Mouse (Mus musculus) embryonic facial prominence, embryonic 15.5 days (tissue): ENCODE results near the gene Cers5. TPM values are rescaled to one million over a fixed set of nuclear protein-coding genes. Genes with fewer than 3 reads are reported as not detected.
"Not testable (repeated sequence)": the region's sequence is repeated elsewhere in the genome, so short reads cannot be mapped to it uniquely, and the experiment has no call there.

ENCODE experiments used
- ATAC-seq: fragments of 200-750 bp; cut with Nextera tagmentation; 2 replicates; pipeline ENCODE4 v1.8.0; 2017; ENCODE audit warnings: low read depth, moderate TSS enrichment; ENCODE audit not compliant: insufficient number of reproducible peaks, low FRiP score, low TSS enrichment
- H3K27ac ChIP-seq: fragments of 300-500 bp; sonication (generic); replicated peaks from 2 replicates; pipeline ENCODE4 v1.5.1; 2015; ENCODE audit warnings: mild to moderate bottlenecking, inconsistent platforms
- H3K27me3 ChIP-seq: fragments of 300-500 bp; sonication (generic); 2 replicates; pipeline ENCODE4 v1.6.1; 2015; ENCODE audit warnings: inconsistent platforms
- H3K36me3 ChIP-seq: fragments of 300-500 bp; sonication (generic); 2 replicates; pipeline ENCODE4 v1.6.1; 2015; ENCODE audit warnings: mild to moderate bottlenecking, inconsistent platforms
- H3K4me1 ChIP-seq: fragments of 300-500 bp; sonication (generic); 2 replicates; pipeline ENCODE4 v1.6.1; 2015; ENCODE audit warnings: inconsistent platforms
- H3K4me2 ChIP-seq: fragments of 300-500 bp; sonication (generic); replicated peaks from 2 replicates; pipeline ENCODE4 v1.6.1; 2015; ENCODE audit warnings: mild to moderate bottlenecking, inconsistent platforms
- H3K4me3 ChIP-seq: fragments of 300-500 bp; sonication (generic); replicated peaks from 2 replicates; pipeline ENCODE4 v1.5.1; 2015; ENCODE audit warnings: mild to moderate bottlenecking, inconsistent platforms
- H3K9ac ChIP-seq: fragments of 300-500 bp; sonication (generic); 2 replicates; pipeline ENCODE4 v1.6.1; 2015; ENCODE audit warnings: inconsistent platforms
- H3K9me3 ChIP-seq: fragments of 300-500 bp; sonication (generic); replicated peaks from 2 replicates; pipeline ENCODE4 v1.6.1; 2016; ENCODE audit warnings: inconsistent platforms
- WGBS: fragments of 180-500 bp; shearing (Covaris S2); methylation state at CpG from one replicate; pipeline ENCODE4 v1.1.7; 2015; 5-methylcytosine and 5-hydroxymethylcytosine counted together
- polyA plus RNA-seq: library from polyadenylated mRNA; unstranded; fragments of >200 nt; fragmentation: Nextera tagmentation; extraction: Ambion mirVana; gene quantifications from 2 replicates; pipeline ENCODE4 v1.2.1, GENCODE M21; 2015

The Cers5 gene
- polyA plus RNA-seq, 1 experiment from 2014 or later, result 78.3 TPM

GRCm38 (mm10) chr15:99704041-99704681 lies 68.5 kb downstream of the Cers5 start:
- peak overlapping the region; percentile 59; the same call in 1 of the 2 replicates for H3K4me2 ChIP-seq
- H3K27ac ChIP-seq, result peak overlapping the region; percentile 55
- H3K9ac ChIP-seq, result no peak overlapping the region
- 35% methylated on average over 23 of the region's 23 CpGs for WGBS
- ATAC-seq, result no peak
- no peaks in the 10 kb centered on the region for H3K9me3 ChIP-seq
- no peaks in the 10 kb centered on the region for H3K27me3 ChIP-seq
- H3K36me3 ChIP-seq, result peaks cover 36% of the 10 kb centered on the region
- peak overlapping the region; percentile 13; the same call in 1 of the 2 replicates for H3K4me3 ChIP-seq
- peaks cover 35% of the 10 kb centered on the region for H3K4me1 ChIP-seq

DNA sequence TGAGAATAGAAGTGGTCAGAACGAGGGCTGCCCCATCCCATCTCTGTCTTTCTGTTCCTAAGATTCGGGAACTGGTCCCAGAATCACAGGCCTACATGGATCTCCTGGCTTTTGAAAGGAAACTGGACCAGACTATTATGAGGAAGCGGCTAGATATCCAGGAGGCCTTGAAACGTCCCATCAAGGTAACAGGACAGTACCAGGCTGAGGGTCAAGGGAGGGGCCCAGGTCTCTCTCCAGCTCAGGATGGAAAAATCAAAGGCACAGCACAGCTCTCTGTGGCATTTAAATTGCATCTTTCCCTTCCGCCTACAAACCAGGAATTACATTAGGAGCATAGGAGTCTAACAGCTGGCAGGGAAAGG lies 69.0 kb downstream of the Cers5 start:
- Histone ChIP-seq H3K4me2 (peak overlapping the region; percentile 59; the same call in 1 of the 2 replicates), H3K27ac (peak overlapping the region; percentile 96; the same call in 1 of the 2 replicates), H3K36me3 (peaks cover 31% of the 10 kb centered on the region)

GRCm38 (mm10) chr15:99703104-99703503 lies 69.6 kb downstream of the Cers5 start:
- H3K9ac ChIP-seq, result peak overlapping the region; percentile 93
- peaks cover 27% of the 10 kb centered on the region for H3K36me3 ChIP-seq
- H3K27me3 ChIP-seq, result 0 out of 2 replicates have a peak, but pooled peaks cover 8% of the 10 kb centered on the region
- H3K4me3 ChIP-seq, result peak overlapping the region; percentile 85
- peaks cover 41% of the 10 kb centered on the region for H3K4me1 ChIP-seq
- no peaks in the 10 kb centered on the region for H3K9me3 ChIP-seq
- ATAC-seq, result no peak
- H3K4me2 ChIP-seq, result peak overlapping the region; percentile 59
- peak overlapping the region; percentile 96; the same call in 1 of the 2 replicates for H3K27ac ChIP-seq
- 49% methylated on average over 9 of the region's 9 CpGs for WGBS

More for the DNA sequence above, 69.0 kb downstream of the Cers5 start:
- H3K9ac ChIP-seq, result no peak overlapping the region
- 0 out of 2 replicates have a peak, but pooled peaks cover 4% of the 10 kb centered on the region for H3K27me3 ChIP-seq
- ATAC-seq, result no peak
- peak overlapping the region; percentile 85; the same call in 1 of the 2 replicates for H3K4me3 ChIP-seq
- H3K9me3 ChIP-seq, result no peaks in the 10 kb centered on the region
- H3K4me1 ChIP-seq, result peaks cover 39% of the 10 kb centered on the region
- 56% methylated on average over 5 of the region's 5 CpGs for WGBS

- ATAC-seq, result peak; percentile 95
These were observed 70.4 kb downstream of the Cers5 start, which contains the start of gene Smarcd1 for GRCm38 (mm10) chr15:99701999-99702900. TSS of gene Smarcd1 (plus strand) at chr15:99702129.

GRCm38 (mm10) chr15:99701640-99701998 lies 71.1 kb downstream of the Cers5 start:
- Histone ChIP-seq H3K4me2 (peak overlapping the region; percentile 59), H3K4me3 (peak overlapping the region; percentile 85), H3K4me1 (peaks cover 41% of the 10 kb centered on the region), H3K27me3 (peaks cover 13% of the 10 kb centered on the region; the same call in 1 of the 2 replicates), H3K36me3 (peaks cover 15% of the 10 kb centered on the region; the same call in 1 of the 2 replicates), H3K9ac (0 out of 2 replicates have a peak overlapping the region, but pooled peaks have one; percentile 93), H3K27ac (peak overlapping the region; percentile 96)
- not testable (repeated sequence) for ATAC-seq, H3K9me3 ChIP-seq
- WGBS, result 46% methylated on average over 16 of the region's 16 CpGs

More at GRCm38 (mm10) chr15:99701999-99702900, 70.4 kb downstream of the Cers5 start, which contains the start of gene Smarcd1:
- peaks cover 19% of the 10 kb centered on the region for H3K36me3 ChIP-seq
- peaks cover 11% of the 10 kb centered on the region; the same call in 1 of the 2 replicates for H3K27me3 ChIP-seq
- H3K9ac ChIP-seq, result peak within 1 kb of the TSS; percentile 93
- peaks cover 41% of the 10 kb centered on the region for H3K4me1 ChIP-seq
- peak within 1 kb of the TSS; percentile 59 for H3K4me2 ChIP-seq
- no peaks in the 10 kb centered on the region for H3K9me3 ChIP-seq
- H3K27ac ChIP-seq, result peak within 1 kb of the TSS; percentile 96
- peak within 1 kb of the TSS; percentile 85 for H3K4me3 ChIP-seq
- WGBS, result under 1% methylated on average over 70 of the region's 71 CpGs

DNA sequence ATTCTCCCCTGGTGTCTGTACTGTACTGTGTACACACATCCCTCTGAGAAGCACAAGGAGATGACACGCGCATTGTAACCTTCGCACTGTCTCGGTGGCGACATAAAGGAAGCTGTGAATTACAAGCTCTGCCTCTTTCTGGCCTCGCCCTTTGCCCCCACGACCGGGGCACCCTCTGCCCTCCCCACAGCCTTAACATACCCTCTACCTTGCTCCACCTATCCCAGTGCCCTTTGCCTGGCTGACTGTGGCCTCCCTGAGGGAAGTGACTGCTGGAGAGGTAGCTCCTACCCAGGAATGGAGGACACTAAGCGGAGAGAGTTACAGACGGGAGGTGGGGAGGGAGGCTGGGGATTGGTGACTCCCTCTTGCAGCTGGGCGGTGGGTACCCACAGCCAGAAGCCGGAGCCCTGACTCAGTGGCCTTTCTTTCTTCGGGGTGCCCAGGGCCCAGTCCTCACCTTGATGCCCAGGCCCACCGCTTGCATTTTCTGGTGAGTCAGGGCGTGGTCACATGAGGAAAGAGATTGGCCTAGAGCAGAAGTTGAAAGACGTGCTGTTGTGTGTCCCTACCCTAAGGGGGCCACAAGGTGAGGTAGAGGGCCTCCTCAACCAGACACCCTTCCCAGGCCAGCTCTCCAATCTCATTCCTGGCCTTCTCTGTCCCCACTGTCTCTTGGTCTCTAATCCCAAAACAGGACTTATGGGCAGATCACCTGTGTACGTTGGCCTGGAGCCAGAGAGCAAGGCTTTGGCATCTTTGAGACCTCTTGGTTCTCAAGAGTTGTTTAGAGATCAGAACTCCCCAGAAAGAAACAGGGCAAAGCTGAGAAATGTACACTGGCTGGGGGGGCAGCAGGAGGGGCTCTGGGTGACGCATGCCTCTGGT lies 72.2 kb downstream of the Cers5 start:
- Histone ChIP-seq H3K4me2 (no peak overlapping the region), H3K4me3 (no peak overlapping the region), H3K4me1 (peaks cover 41% of the 10 kb centered on the region), H3K36me3 (peaks cover 8% of the 10 kb centered on the region; the same call in 1 of the 2 replicates), H3K27ac (no peak overlapping the region), H3K9me3 (no peaks in the 10 kb centered on the region), H3K9ac (no peak overlapping the region), H3K27me3 (peaks cover 17% of the 10 kb centered on the region; the same call in 1 of the 2 replicates)
- ATAC-seq, result no peak
- WGBS, result 88% methylated on average over 18 of the region's 18 CpGs

GRCm38 (mm10) chr15:99699715-99700114 lies 73.0 kb downstream of the Cers5 start:
- no peak for ATAC-seq
- H3K4me2 ChIP-seq, result no peak overlapping the region
- H3K27ac ChIP-seq, result no peak overlapping the region
- 92% methylated on average over 10 of the region's 10 CpGs for WGBS
- peaks cover 17% of the 10 kb centered on the region; the same call in 1 of the 2 replicates for H3K27me3 ChIP-seq
- peaks cover 3% of the 10 kb centered on the region; the same call in 1 of the 2 replicates for H3K36me3 ChIP-seq
- H3K9ac ChIP-seq, result no peak overlapping the region
- peaks cover 41% of the 10 kb centered on the region for H3K4me1 ChIP-seq
- no peaks in the 10 kb centered on the region for H3K9me3 ChIP-seq
- H3K4me3 ChIP-seq, result no peak overlapping the region

DNA sequence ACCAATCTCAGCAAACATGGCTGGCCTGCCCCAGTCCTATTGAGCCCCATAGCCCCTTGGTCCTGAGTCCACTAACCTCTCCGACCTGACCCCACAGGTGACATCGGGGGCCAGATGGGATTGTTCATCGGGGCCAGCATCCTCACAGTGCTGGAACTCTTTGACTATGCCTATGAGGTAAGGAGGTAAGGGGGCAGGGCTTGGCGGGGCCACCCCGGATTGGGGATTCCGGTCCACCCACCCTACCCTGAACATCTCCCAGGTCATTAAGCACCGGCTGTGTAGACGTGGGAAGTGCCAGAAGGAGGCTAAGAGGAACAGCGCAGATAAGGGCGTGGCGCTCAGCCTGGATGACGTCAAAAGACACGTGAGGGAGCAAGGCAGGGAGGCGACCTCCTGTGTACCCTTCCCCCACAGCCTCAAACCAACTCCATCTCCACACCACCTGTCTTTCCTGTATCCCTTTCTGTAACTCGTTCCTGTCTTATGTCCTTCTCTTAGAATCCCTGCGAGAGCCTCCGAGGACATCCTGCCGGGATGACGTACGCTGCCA lies 74.1 kb downstream of the Cers5 start:
- WGBS, result 35% methylated on average over 20 of the region's 20 CpGs
- Histone ChIP-seq H3K4me1 (peaks cover 30% of the 10 kb centered on the region), H3K9me3 (no peaks in the 10 kb centered on the region), H3K4me3 (no peak overlapping the region), H3K36me3 (no peaks in the 10 kb centered on the region), H3K27ac (no peak overlapping the region), H3K9ac (no peak overlapping the region), H3K4me2 (no peak overlapping the region), H3K27me3 (peaks cover 17% of the 10 kb centered on the region; the same call in 1 of the 2 replicates)
- ATAC-seq, result no peak

- no peaks in the 10 kb centered on the region for H3K36me3 ChIP-seq
- no peak overlapping the region for H3K4me3 ChIP-seq
- no peak for ATAC-seq
- H3K27me3 ChIP-seq, result peaks cover 17% of the 10 kb centered on the region; the same call in 1 of the 2 replicates
- H3K9ac ChIP-seq, result no peak overlapping the region
- 20% methylated on average over 2 of the region's 2 CpGs for WGBS
- H3K4me2 ChIP-seq, result no peak overlapping the region
- no peaks in the 10 kb centered on the region for H3K9me3 ChIP-seq
- no peak overlapping the region for H3K27ac ChIP-seq
- H3K4me1 ChIP-seq, result peaks cover 18% of the 10 kb centered on the region; the same call in 1 of the 2 replicates
These were observed 75.4 kb downstream of the Cers5 start for GRCm38 (mm10) chr15:99697309-99697708.

- Histone ChIP-seq H3K4me3 (no peak overlapping the region), H3K36me3 (no peaks in the 10 kb centered on the region), H3K9me3 (no peaks in the 10 kb centered on the region), H3K27ac (no peak overlapping the region), H3K4me2 (no peak overlapping the region), H3K27me3 (peaks cover 16% of the 10 kb centered on the region), H3K4me1 (no peaks in the 10 kb centered on the region), H3K9ac (no peak overlapping the region)
- 63% methylated on average over 9 of the region's 9 CpGs for WGBS
- ATAC-seq, result no peak; the same call in 1 of the 2 replicates
These were observed 80.7 kb downstream of the Cers5 start for GRCm38 (mm10) chr15:99691976-99692375.
